Mouse (Mus musculus): Measurements from ENCODE around the gene Rbm15. TPM values are rescaled to one million over a fixed set of nuclear protein-coding genes. Genes with fewer than 3 reads are reported as not detected.
A peak's percentile ranks its signal among the peaks of the same experiment; 100 is the strongest.

Rbm15 gene
- polyA plus RNA-seq, 1 experiment from 2014 or later, result 15.3 TPM

- Histone ChIP-seq H3K27me3 (peaks cover 9% of the 10 kb centered on the region), H3K27ac (no peak overlapping the region), H3K4me1 (peaks cover 5% of the 10 kb centered on the region), H3K36me3 (replicated peaks) (no peaks in the 10 kb centered on the region), H3K9ac (no peak overlapping the region), H3K9me3 (no peaks in the 10 kb centered on the region), H3K4me3 (replicated peaks) (no peak overlapping the region), H3K4me2 (no peak overlapping the region)
- ATAC-seq (ENCODE audit: low FRiP score), result no peak
- WGBS, result 90% methylated on average over 6 of the region's 6 CpGs
These were observed 22.3 kb upstream of the Rbm15 start for GRCm38 (mm10) chr3:107355618-107356260.

- WGBS, result 69% methylated on average over 3 of the region's 3 CpGs
- Histone ChIP-seq H3K36me3 (replicated peaks) (no peaks in the 10 kb centered on the region), H3K9me3 (no peaks in the 10 kb centered on the region), H3K27ac (no peak overlapping the region), H3K4me2 (no peak overlapping the region), H3K9ac (no peak overlapping the region), H3K27me3 (peaks cover 12% of the 10 kb centered on the region), H3K4me3 (replicated peaks) (no peak overlapping the region), H3K4me1 (no peaks in the 10 kb centered on the region)
- ATAC-seq (ENCODE audit: low FRiP score), result no peak
These were observed 18.2 kb upstream of the Rbm15 start for GRCm38 (mm10) chr3:107351706-107352105.

GRCm38 (mm10) chr3:107349006-107349405 is 15.5 kb upstream of the Rbm15 start:
- H3K27ac ChIP-seq, result no peak overlapping the region
- no peaks in the 10 kb centered on the region for H3K9me3 ChIP-seq
- H3K4me3 ChIP-seq (replicated peaks), result no peak overlapping the region
- 86% methylated on average over 3 of the region's 3 CpGs for WGBS
- no peaks in the 10 kb centered on the region for H3K4me1 ChIP-seq
- no peak overlapping the region for H3K9ac ChIP-seq
- no peaks in the 10 kb centered on the region for H3K36me3 ChIP-seq (replicated peaks)
- ATAC-seq (ENCODE audit: low FRiP score), result no peak
- peaks cover 12% of the 10 kb centered on the region; the same call in 1 of the 2 replicates for H3K27me3 ChIP-seq
- no peak overlapping the region for H3K4me2 ChIP-seq

- Histone ChIP-seq H3K36me3 (replicated peaks) (no peaks in the 10 kb centered on the region), H3K4me1 (no peaks in the 10 kb centered on the region), H3K9ac (no peak overlapping the region), H3K27ac (no peak overlapping the region), H3K4me3 (replicated peaks) (no peak overlapping the region), H3K9me3 (no peaks in the 10 kb centered on the region), H3K27me3 (peaks cover 14% of the 10 kb centered on the region; the same call in 1 of the 2 replicates), H3K4me2 (no peak overlapping the region)
- WGBS, result 52% methylated on average over 3 of the region's 3 CpGs
- ATAC-seq (ENCODE audit: low FRiP score), result peak; percentile 58; the same call in 1 of the 2 replicates
These were observed 11.7 kb upstream of the Rbm15 start for GRCm38 (mm10) chr3:107345033-107345725.

GRCm38 (mm10) chr3:107343971-107344370 is 10.5 kb upstream of the Rbm15 start:
- 58% methylated on average over 2 of the region's 3 CpGs for WGBS

GRCm38 (mm10) chr3:107334202-107334934 is 895 bp upstream of the Rbm15 start:
- Histone ChIP-seq H3K4me3 (replicated peaks) (peak overlapping the region; percentile 96), H3K27ac (peak overlapping the region; percentile 96), H3K27me3 (no peaks in the 10 kb centered on the region), H3K9ac (peak overlapping the region; percentile 90), H3K36me3 (replicated peaks) (peaks cover 17% of the 10 kb centered on the region), H3K4me1 (peaks cover 25% of the 10 kb centered on the region), H3K4me2 (peak overlapping the region; percentile 75), H3K9me3 (no peaks in the 10 kb centered on the region)
- no peak for ATAC-seq (ENCODE audit: low FRiP score)
- 12% methylated on average over 12 of the region's 12 CpGs for WGBS

More at GRCm38 (mm10) chr3:107343971-107344370, 10.5 kb upstream of the Rbm15 start:
- no peak for ATAC-seq (ENCODE audit: low FRiP score)
- H3K36me3 ChIP-seq (replicated peaks), result no peaks in the 10 kb centered on the region
- no peaks in the 10 kb centered on the region for H3K9me3 ChIP-seq
- H3K4me1 ChIP-seq, result no peaks in the 10 kb centered on the region
- no peak overlapping the region for H3K4me3 ChIP-seq (replicated peaks)
- H3K4me2 ChIP-seq, result no peak overlapping the region
- H3K9ac ChIP-seq, result no peak overlapping the region
- no peak overlapping the region for H3K27ac ChIP-seq
- H3K27me3 ChIP-seq, result peaks cover 14% of the 10 kb centered on the region; the same call in 1 of the 2 replicates

- peak overlapping the region; percentile 96 for H3K27ac ChIP-seq
- peak overlapping the region; percentile 75; the same call in 1 of the 2 replicates for H3K4me2 ChIP-seq
- WGBS, result under 1% methylated on average over 37 of the region's 37 CpGs
- H3K36me3 ChIP-seq (replicated peaks), result peaks cover 19% of the 10 kb centered on the region
- no peaks in the 10 kb centered on the region for H3K9me3 ChIP-seq
- peak overlapping the region; percentile 96 for H3K4me3 ChIP-seq (replicated peaks)
- H3K4me1 ChIP-seq, result peaks cover 25% of the 10 kb centered on the region
- H3K9ac ChIP-seq, result peak overlapping the region; percentile 92
- peak; percentile 97 for ATAC-seq (ENCODE audit: low FRiP score)
- H3K27me3 ChIP-seq, result no peaks in the 10 kb centered on the region
These were observed 503 bp downstream of the Rbm15 start for GRCm38 (mm10) chr3:107332960-107333380.

GRCm38 (mm10) chr3:107332127-107332959 is 1.1 kb downstream of the Rbm15 start:
- peaks cover 22% of the 10 kb centered on the region for H3K36me3 ChIP-seq (replicated peaks)
- H3K9me3 ChIP-seq, result no peaks in the 10 kb centered on the region
- peak; percentile 8; the same call in 1 of the 2 replicates for ATAC-seq (ENCODE audit: low FRiP score)
- WGBS, result under 1% methylated on average over 74 of the region's 75 CpGs
- peak overlapping the region; percentile 96 for H3K4me3 ChIP-seq (replicated peaks)
- peak overlapping the region; percentile 93 for H3K27ac ChIP-seq
- peak overlapping the region; percentile 92 for H3K9ac ChIP-seq
- H3K4me1 ChIP-seq, result peaks cover 25% of the 10 kb centered on the region
- H3K4me2 ChIP-seq, result peak overlapping the region; percentile 93
- no peaks in the 10 kb centered on the region for H3K27me3 ChIP-seq

GRCm38 (mm10) chr3:107331746-107332126 is 1.7 kb downstream of the Rbm15 start:
- no peaks in the 10 kb centered on the region for H3K9me3 ChIP-seq
- ATAC-seq (ENCODE audit: low FRiP score), result no peak
- peak overlapping the region; percentile 93 for H3K4me2 ChIP-seq
- H3K4me3 ChIP-seq (replicated peaks), result peak overlapping the region; percentile 96
- H3K36me3 ChIP-seq (replicated peaks), result peaks cover 22% of the 10 kb centered on the region
- peaks cover 25% of the 10 kb centered on the region for H3K4me1 ChIP-seq
- no peaks in the 10 kb centered on the region for H3K27me3 ChIP-seq
- 26% methylated on average over 17 of the region's 17 CpGs for WGBS
- H3K9ac ChIP-seq, result peak overlapping the region; percentile 92
- peak overlapping the region; percentile 93; the same call in 1 of the 2 replicates for H3K27ac ChIP-seq

GRCm38 (mm10) chr3:107330503-107331424 is 2.7 kb downstream of the Rbm15 start:
- Histone ChIP-seq H3K36me3 (replicated peaks) (peaks cover 26% of the 10 kb centered on the region), H3K27ac (no peak overlapping the region), H3K4me2 (peak overlapping the region; percentile 93), H3K27me3 (no peaks in the 10 kb centered on the region), H3K4me1 (peaks cover 29% of the 10 kb centered on the region), H3K9me3 (no peaks in the 10 kb centered on the region), H3K9ac (peak overlapping the region; percentile 92; the same call in 1 of the 2 replicates), H3K4me3 (replicated peaks) (peak overlapping the region; percentile 96)
- WGBS, result 87% methylated on average over 28 of the region's 28 CpGs
- no peak for ATAC-seq (ENCODE audit: low FRiP score)

- no peaks in the 10 kb centered on the region for H3K9me3 ChIP-seq
- no peaks in the 10 kb centered on the region for H3K27me3 ChIP-seq
- peaks cover 46% of the 10 kb centered on the region for H3K4me1 ChIP-seq
- H3K4me2 ChIP-seq, result no peak overlapping the region
- no peak overlapping the region for H3K27ac ChIP-seq
- no peak for ATAC-seq (ENCODE audit: low FRiP score)
- 87% methylated on average over 1 of the region's 1 CpGs for WGBS
- H3K4me3 ChIP-seq (replicated peaks), result no peak overlapping the region
- H3K36me3 ChIP-seq (replicated peaks), result peaks cover 42% of the 10 kb centered on the region
- no peak overlapping the region for H3K9ac ChIP-seq
These were observed 7.0 kb downstream of the Rbm15 start for GRCm38 (mm10) chr3:107326442-107326841.
